Mouse (Mus musculus): Measurements from ENCODE around the gene Pde10a. TPM values are rescaled to one million over a fixed set of nuclear protein-coding genes. Genes with fewer than 3 reads are reported as not detected.

The Pde10a gene
- polyA plus RNA-seq, 1 experiment: 3.9 TPM

DNA sequence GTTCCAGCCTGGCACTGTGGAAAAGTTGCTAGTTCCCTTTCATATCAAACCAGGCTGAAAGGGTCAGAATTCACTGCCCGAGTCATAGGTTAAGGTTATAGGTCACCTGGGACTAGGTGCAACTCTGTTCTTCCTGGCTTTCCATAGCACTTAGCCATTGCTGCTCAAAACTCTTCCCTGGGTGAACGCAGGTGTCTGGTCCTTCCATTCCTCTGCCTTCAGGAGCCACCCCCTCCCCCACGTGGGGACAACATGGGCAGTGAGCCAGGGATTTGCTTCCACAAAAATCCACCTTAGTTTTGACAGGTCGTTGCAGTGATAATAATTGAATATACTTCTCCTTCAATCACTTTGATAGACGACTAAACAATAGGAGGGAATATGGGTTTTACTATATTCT lies 462.2 kb downstream of the Pde10a start:
- Histone ChIP-seq H3K9me3 (no peaks in the 10 kb centered on the region), H3K27me3 (replicated peaks) (no peaks in the 10 kb centered on the region), H3K36me3 (replicated peaks; ENCODE audit: low read length) (peaks cover 16% of the 10 kb centered on the region), H3K4me3 (replicated peaks) (no peak overlapping the region), H3K4me1 (peaks cover 32% of the 10 kb centered on the region)
- TF ChIP-seq FLI1 (IDR thresholded peaks at IDR 0.05; ENCODE audit: low read length) (no peak), GATA1 (IDR thresholded peaks at IDR 0.05; ENCODE audit: borderline replicate concordance, low read length) (no peak)

DNA sequence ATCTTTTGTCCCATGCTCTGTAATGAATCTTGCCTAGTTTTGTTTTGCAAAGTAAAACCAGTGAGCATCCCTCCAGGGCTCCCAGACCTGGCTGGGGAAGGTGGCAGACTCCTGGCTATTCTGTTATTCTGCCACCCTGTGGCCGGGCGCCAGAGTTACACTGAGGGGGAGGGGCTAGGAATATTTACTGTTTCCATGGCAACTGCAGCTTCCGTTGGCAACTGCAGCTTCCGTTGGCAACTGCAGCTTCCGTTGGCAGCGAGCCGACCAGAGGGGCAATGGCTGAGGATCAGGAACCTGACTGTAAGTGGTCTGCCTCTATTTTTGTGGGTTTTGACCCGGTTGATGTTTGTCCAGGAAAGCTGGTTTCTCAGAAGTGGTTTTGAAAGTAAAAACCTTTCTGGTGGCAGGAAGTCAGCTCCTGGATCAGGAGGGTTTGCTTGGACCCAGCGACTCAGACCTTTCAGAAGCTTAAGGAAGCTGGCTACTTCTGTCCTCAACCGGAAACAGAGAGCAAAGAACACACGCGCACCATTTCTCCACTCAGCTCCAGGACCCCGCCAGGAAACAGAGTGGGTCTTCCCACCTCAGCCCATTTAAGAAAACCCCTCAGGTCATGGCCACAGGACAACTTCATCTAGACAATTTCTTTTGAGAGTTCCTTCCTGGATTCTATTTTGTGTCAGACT lies 463.1 kb downstream of the Pde10a start, which contains the start of gene 1700010I14Rik:
TSS of gene 1700010I14Rik (plus strand) at position 215 of the 689 bp plus-strand sequence.
- H3K27me3 ChIP-seq (replicated peaks): no peaks in the 10 kb centered on the region
- peaks cover 16% of the 10 kb centered on the region for H3K36me3 ChIP-seq (replicated peaks; ENCODE audit: low read length)
- peak within 1 kb of the TSS; percentile 92 for H3K4me3 ChIP-seq (replicated peaks)
- TF ChIP-seq FLI1 (IDR thresholded peaks at IDR 0.05; ENCODE audit: low read length) (no peak), GATA1 (IDR thresholded peaks at IDR 0.05; ENCODE audit: borderline replicate concordance, low read length) (no peak)
- no peaks in the 10 kb centered on the region for H3K9me3 ChIP-seq
- H3K4me1 ChIP-seq: peaks cover 33% of the 10 kb centered on the region

DNA sequence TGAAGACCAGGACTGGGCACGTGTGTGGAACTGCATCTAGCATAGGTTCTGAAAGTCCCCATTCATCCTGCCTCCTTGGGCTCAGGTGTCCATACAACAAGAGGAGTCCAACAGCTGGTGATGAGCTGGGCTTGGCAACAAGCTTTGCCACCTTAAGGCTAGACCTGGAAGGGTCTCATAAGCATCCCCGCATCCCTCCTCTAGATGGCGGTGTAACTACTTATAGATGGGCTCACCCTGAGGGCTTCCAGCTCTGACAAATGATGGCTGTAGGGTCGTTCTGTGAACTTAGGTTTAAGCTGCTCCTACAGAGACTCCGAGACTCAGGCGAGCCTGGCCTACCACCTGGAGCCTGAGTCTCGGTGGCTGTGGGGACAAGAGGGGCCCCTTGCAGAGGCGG lies 466.0 kb downstream of the Pde10a start:
- Histone ChIP-seq H3K4me1 (peaks cover 46% of the 10 kb centered on the region), H3K27me3 (replicated peaks) (no peaks in the 10 kb centered on the region), H3K4me3 (replicated peaks) (no peak overlapping the region), H3K36me3 (replicated peaks; ENCODE audit: low read length) (peaks cover 40% of the 10 kb centered on the region), H3K9me3 (no peaks in the 10 kb centered on the region)
- TF ChIP-seq FLI1 (IDR thresholded peaks at IDR 0.05; ENCODE audit: low read length) (no peak), GATA1 (IDR thresholded peaks at IDR 0.05; ENCODE audit: borderline replicate concordance, low read length) (no peak)

DNA sequence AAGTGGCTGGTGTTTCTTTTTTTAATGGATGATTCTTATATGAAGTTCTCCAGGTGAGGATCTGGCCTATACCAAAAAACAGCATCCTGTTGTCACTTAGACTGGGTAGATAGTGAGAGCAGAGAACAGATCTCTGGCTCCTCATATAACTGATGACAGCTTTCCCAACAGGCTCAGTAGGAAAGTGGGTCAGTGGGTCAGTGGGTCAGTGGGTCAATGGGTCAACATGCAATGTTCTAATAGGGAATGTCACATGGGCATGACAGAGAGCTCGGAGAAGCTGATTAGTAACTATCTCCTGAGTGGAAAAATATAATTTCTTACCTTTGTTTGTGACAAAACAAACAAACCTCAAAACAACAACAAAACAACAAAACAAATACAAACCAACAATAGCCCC lies 470.2 kb downstream of the Pde10a start:
- Histone ChIP-seq H3K4me1 (peaks cover 27% of the 10 kb centered on the region), H3K4me3 (replicated peaks) (no peak overlapping the region), H3K36me3 (replicated peaks; ENCODE audit: low read length) (peaks cover 81% of the 10 kb centered on the region), H3K27me3 (replicated peaks) (no peaks in the 10 kb centered on the region), H3K9me3 (no peaks in the 10 kb centered on the region)
- TF ChIP-seq GATA1 (IDR thresholded peaks at IDR 0.05; ENCODE audit: borderline replicate concordance, low read length) (no peak), FLI1 (IDR thresholded peaks at IDR 0.05; ENCODE audit: low read length) (no peak)

DNA sequence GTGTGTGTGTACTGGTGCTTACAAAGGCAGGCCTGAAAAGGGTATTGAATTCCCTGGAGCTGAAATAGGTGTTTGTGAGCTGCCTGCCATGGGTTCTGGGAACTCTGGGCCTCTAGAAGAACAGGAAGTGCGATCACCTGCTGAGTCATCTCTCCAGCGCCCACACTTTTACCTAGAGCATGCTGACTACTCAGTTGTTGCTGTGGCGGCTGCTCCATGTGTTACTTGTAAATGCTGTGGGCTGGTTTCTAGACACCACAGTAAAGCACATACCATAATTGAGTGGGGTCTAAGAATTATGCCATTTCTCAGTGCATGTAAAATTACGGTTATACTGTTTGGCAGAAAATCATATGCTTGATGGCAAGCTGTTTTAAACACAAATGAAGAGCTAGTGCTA lies 477.3 kb downstream of the Pde10a start:
- peaks cover 19% of the 10 kb centered on the region for H3K4me1 ChIP-seq
- H3K4me3 ChIP-seq (replicated peaks): peak overlapping the region; percentile 51
- H3K36me3 ChIP-seq (replicated peaks; ENCODE audit: low read length): peaks cover 79% of the 10 kb centered on the region
- no peaks in the 10 kb centered on the region for H3K27me3 ChIP-seq (replicated peaks)
- TF ChIP-seq GATA1 (IDR thresholded peaks at IDR 0.05; ENCODE audit: borderline replicate concordance, low read length) (no peak), FLI1 (IDR thresholded peaks at IDR 0.05; ENCODE audit: low read length) (no peak)
- no peaks in the 10 kb centered on the region for H3K9me3 ChIP-seq

DNA sequence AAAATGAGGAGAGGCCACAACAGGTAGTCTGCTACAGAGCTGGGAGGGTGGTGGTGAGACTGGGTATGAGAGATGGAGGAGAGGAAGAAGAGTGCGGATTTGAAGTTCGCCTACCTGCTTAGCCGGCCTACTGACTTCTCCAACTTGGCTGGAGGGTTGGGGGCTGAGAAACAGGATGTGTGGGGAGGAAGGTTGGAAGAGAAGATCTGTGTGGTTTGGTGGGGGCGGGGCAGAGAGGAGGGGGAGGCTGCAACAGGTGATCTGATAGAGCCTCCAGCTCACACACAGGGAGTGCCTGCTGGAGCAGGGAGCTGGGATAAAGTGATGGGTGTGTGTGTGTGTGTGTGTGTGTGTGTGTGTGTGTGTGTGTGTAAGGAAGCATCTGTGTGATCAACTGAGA lies 479.3 kb downstream of the Pde10a start:
- Histone ChIP-seq H3K9me3 (no peaks in the 10 kb centered on the region), H3K4me3 (replicated peaks) (no peak overlapping the region), H3K36me3 (replicated peaks; ENCODE audit: low read length) (peaks cover 67% of the 10 kb centered on the region), H3K4me1 (peaks cover 15% of the 10 kb centered on the region), H3K27me3 (replicated peaks) (no peaks in the 10 kb centered on the region)
- TF ChIP-seq FLI1 (IDR thresholded peaks at IDR 0.05; ENCODE audit: low read length) (no peak), GATA1 (IDR thresholded peaks at IDR 0.05; ENCODE audit: borderline replicate concordance, low read length) (no peak)

DNA sequence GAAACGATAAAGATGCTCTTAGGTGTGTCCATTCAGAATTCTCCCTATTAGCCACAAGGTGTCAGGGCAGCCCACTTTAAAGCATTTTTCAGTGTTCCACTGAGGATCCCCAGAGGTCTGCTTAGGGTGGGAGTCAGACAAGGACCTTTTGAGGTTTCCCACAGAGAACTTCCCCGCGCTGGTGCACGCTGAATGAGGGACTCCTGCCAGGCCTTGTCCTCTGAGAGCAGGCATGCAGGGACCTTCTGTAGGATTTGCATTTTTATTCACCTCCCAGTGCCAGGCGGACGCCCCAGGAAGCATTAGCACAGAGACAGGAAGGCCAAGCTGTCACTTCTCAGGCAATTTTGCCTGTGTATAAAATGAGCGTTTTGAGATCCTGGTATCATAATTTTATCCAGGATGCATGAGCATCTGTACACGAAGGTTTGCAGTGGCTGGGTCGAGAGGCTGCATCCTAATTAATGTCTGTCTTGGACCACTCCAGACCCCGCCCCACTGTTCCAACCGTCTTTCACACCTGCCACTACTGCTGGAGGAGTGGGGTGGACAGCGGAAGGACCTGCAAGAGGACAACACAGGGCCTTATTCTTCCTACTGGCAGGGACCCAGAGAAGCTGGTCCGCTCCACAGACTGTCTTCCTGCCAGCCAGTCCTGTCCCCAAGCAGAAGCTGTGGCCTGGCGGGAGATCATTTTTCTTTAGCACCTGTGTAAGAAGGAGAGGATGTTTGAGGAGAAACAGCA lies 498.2 kb downstream of the Pde10a start:
- Histone ChIP-seq H3K4me1 (no peaks in the 10 kb centered on the region), H3K27me3 (replicated peaks) (peaks cover 5% of the 10 kb centered on the region), H3K36me3 (replicated peaks; ENCODE audit: low read length) (no peaks in the 10 kb centered on the region), H3K4me3 (replicated peaks) (no peak overlapping the region), H3K9me3 (0 out of 2 replicates have a peak, but pooled peaks cover 3% of the 10 kb centered on the region)
- no peak for TF ChIP-seq GATA1 (IDR thresholded peaks at IDR 0.05; ENCODE audit: borderline replicate concordance, low read length)
- no peak for TF ChIP-seq FLI1 (IDR thresholded peaks at IDR 0.05; ENCODE audit: low read length)

DNA sequence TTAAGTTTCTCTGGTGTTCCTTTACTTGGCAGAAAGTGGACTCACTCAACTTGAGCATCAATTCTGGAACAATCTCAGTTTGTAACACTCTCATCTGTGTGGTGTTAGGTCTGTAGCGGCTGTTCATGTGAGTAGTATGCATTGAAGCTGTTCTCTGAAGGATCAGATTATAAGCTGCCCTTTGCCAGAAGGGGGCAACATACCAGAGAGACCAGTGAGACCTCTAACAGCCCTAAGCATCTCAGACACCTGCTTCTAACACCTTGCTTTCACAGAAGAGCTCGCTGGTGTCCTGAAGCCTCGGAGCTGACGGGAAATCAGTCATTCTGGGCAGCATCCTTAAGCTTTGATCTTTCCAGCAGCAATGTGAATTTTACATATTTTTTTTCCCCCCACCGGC lies 505.0 kb downstream of the Pde10a start:
- H3K4me3 ChIP-seq (replicated peaks): no peak overlapping the region
- no peak for TF ChIP-seq FLI1 (IDR thresholded peaks at IDR 0.05; ENCODE audit: low read length)
- no peak for TF ChIP-seq GATA1 (IDR thresholded peaks at IDR 0.05; ENCODE audit: borderline replicate concordance, low read length)
- no peaks in the 10 kb centered on the region for H3K9me3 ChIP-seq
- peaks cover 13% of the 10 kb centered on the region for H3K4me1 ChIP-seq
- no peaks in the 10 kb centered on the region for H3K36me3 ChIP-seq (replicated peaks; ENCODE audit: low read length)
- peaks cover 11% of the 10 kb centered on the region for H3K27me3 ChIP-seq (replicated peaks)

DNA sequence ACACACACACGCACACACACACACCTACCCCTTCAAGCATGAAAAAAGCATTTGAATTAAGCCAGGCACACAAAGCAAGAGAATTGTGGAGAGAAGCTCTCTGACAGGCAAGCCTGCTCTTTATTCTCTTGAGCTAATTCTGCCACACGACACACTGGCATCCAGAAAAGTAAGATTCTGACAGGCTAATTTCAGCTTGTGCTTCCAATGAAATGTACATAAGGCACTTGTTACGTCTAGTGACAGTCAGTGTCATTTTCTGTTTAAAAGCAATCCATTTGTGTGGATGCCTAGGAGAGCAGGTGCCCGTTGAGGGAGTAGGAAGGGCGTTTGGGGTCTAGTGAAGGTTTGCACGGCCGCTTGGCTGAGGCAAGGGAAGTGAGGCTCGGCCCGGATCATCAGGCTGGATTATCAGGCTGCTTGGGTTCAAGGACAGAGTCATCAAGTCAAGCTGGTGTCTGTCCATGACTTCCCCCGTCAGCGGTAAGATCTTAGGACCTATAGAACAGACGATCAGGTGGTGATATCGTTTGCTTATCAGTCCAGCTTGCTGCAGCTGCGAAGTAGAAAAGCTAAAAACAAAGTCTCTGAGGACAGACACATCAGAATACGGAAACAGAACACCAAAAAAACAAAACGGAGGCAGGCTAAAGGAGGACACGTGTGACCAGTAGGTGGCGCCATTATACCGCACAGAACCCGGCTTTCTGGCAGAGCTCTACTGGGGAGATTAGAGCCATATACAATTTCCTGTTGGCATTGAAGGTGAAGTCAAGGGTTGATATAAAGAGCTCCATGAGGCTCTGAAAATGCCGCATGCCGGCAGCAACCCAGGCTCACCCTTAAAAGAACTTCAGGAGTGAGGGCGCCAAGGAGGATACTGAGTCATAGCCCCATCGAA lies 506.3 kb downstream of the Pde10a start:
- TF ChIP-seq FLI1 (IDR thresholded peaks at IDR 0.05; ENCODE audit: low read length) (no peak), GATA1 (IDR thresholded peaks at IDR 0.05; ENCODE audit: borderline replicate concordance, low read length) (no peak)
- Histone ChIP-seq H3K27me3 (replicated peaks) (peaks cover 10% of the 10 kb centered on the region), H3K4me1 (peaks cover 13% of the 10 kb centered on the region), H3K4me3 (replicated peaks) (peak overlapping the region; percentile 88), H3K36me3 (replicated peaks; ENCODE audit: low read length) (no peaks in the 10 kb centered on the region), H3K9me3 (no peaks in the 10 kb centered on the region)

All from megakaryocyte, embryonic 14.5 days (primary cell).